Mouse (Mus musculus) intestine, embryonic 15.5 days (tissue): ENCODE results near the gene Ptgs1. TPM values are rescaled to one million over a fixed set of nuclear protein-coding genes. Genes with fewer than 3 reads are reported as not detected.

ENCODE experiments used
- ATAC-seq: fragments of 200-750 bp; cut with Nextera tagmentation; 2 replicates; pipeline ENCODE4 v1.8.0; 2017; ENCODE audit warnings: moderate TSS enrichment, moderate library complexity
- H3K27ac ChIP-seq: fragments of 300-500 bp; sonication (generic); 2 replicates; pipeline ENCODE4 v1.5.1; 2015; ENCODE audit warnings: mild to moderate bottlenecking, inconsistent platforms
- H3K27me3 ChIP-seq: fragments of 300-500 bp; sonication (generic); replicated peaks from 2 replicates; pipeline ENCODE4 v1.6.1; 2015; ENCODE audit warnings: inconsistent platforms
- H3K36me3 ChIP-seq: fragments of 300-500 bp; sonication (generic); 2 replicates; pipeline ENCODE4 v1.6.1; 2015; ENCODE audit warnings: inconsistent platforms
- H3K4me1 ChIP-seq: fragments of 300-500 bp; sonication (generic); replicated peaks from 2 replicates; pipeline ENCODE4 v1.6.1; 2015; ENCODE audit warnings: inconsistent platforms
- H3K4me2 ChIP-seq: fragments of 300-500 bp; sonication (generic); replicated peaks from 2 replicates; pipeline ENCODE4 v1.6.1; 2015; ENCODE audit warnings: mild to moderate bottlenecking, inconsistent platforms
- H3K4me3 ChIP-seq: fragments of 300-500 bp; sonication (generic); replicated peaks from 2 replicates; pipeline ENCODE4 v1.5.1; 2015; ENCODE audit warnings: inconsistent platforms
- H3K9ac ChIP-seq: fragments of 300-500 bp; sonication (generic); 2 replicates; pipeline ENCODE4 v1.6.1; 2015; ENCODE audit warnings: inconsistent platforms
- H3K9me3 ChIP-seq: fragments of 300-500 bp; sonication (generic); 2 replicates; pipeline ENCODE4 v1.6.1; 2016; ENCODE audit warnings: inconsistent platforms
- WGBS: fragments of 180-500 bp; shearing (Covaris S2); methylation state at CpG from one replicate; pipeline ENCODE4 v1.1.7; 2015; 5-methylcytosine and 5-hydroxymethylcytosine counted together
- polyA plus RNA-seq: library from polyadenylated mRNA; unstranded; fragments of >200 nt; fragmentation: Nextera tagmentation; extraction: Ambion mirVana; gene quantifications from 2 replicates; pipeline ENCODE4 v1.2.1, GENCODE M21; 2015

Ptgs1 gene
- polyA plus RNA-seq, 1 experiment from 2014 or later, result 24.7 TPM

DNA sequence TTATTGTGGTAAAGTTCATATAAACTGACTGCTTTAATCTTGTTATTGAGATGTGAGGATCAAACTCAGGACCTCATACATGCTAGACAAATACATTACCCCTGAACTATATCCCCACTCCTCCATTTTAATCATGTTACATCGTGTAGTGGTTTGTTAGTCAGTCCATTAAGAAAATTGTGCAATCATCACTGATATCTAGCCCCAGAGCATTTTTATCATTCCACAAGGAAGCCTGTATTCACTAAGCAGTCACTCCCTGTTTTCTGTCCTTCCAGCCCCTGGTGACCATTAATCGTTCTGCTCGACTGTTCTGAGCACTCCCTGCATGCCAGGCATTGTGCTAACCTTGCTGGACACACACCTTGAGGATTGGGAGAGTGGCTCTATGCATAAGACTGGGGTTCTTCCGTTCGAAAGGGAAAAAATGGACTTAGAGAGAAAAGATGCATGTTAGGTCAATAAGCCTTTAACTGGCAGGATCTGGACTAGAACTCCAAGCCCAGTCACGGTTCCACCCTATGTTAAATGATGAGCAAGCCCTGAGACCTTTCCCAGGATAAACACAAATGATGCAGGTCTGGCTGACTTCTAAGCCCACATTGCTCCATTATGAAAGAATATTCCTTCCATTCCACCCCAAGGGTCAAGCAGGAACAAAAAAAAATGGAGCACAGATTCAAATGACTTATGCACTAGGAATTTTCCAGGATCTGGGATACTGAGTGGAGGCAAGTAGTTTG lies 29.7 kb downstream of the Ptgs1 start:
- H3K9ac ChIP-seq, result no peak overlapping the region
- H3K4me2 ChIP-seq, result no peak overlapping the region
- ATAC-seq, result no peak
- H3K36me3 ChIP-seq, result no peaks in the 10 kb centered on the region
- H3K4me3 ChIP-seq, result no peak overlapping the region
- H3K9me3 ChIP-seq, result no peaks in the 10 kb centered on the region
- no peaks in the 10 kb centered on the region for H3K4me1 ChIP-seq
- no peak overlapping the region for H3K27ac ChIP-seq
- 67% methylated on average over 6 of the region's 6 CpGs for WGBS
- H3K27me3 ChIP-seq, result no peaks in the 10 kb centered on the region

- Histone ChIP-seq H3K4me1 (no peaks in the 10 kb centered on the region), H3K4me2 (no peak overlapping the region), H3K9ac (no peak overlapping the region), H3K27me3 (no peaks in the 10 kb centered on the region), H3K27ac (no peak overlapping the region), H3K4me3 (no peak overlapping the region), H3K9me3 (no peaks in the 10 kb centered on the region), H3K36me3 (no peaks in the 10 kb centered on the region)
- ATAC-seq, result no peak
- WGBS, result 40% methylated on average over 4 of the region's 4 CpGs
Measured at GRCm38 (mm10) chr2:36262025-36262424, 31.8 kb downstream of the Ptgs1 start.

DNA sequence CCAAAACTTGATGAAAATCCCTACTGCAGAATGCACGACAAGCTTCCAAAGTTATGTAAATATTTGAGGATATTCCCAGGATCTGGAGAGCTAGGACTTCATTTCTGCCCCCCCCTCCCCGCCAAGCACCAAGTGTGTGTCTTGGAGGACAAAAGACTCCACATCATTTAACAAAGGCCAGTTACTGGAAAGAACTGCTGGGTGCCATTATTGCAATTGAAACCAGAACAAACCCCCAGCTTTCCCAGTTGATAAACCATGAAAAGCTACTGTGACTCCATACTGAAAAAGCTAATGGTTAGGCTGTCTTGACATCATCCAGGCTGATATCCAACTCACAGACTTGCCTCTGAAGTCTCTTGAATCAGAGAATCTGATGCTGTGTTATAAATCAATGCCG lies 39.2 kb downstream of the Ptgs1 start:
- WGBS, result 58% methylated on average over 3 of the region's 3 CpGs
- Histone ChIP-seq H3K27ac (no peak overlapping the region), H3K4me3 (no peak overlapping the region), H3K9me3 (no peaks in the 10 kb centered on the region), H3K36me3 (no peaks in the 10 kb centered on the region), H3K4me2 (no peak overlapping the region), H3K9ac (no peak overlapping the region), H3K27me3 (no peaks in the 10 kb centered on the region), H3K4me1 (no peaks in the 10 kb centered on the region)
- no peak for ATAC-seq

DNA sequence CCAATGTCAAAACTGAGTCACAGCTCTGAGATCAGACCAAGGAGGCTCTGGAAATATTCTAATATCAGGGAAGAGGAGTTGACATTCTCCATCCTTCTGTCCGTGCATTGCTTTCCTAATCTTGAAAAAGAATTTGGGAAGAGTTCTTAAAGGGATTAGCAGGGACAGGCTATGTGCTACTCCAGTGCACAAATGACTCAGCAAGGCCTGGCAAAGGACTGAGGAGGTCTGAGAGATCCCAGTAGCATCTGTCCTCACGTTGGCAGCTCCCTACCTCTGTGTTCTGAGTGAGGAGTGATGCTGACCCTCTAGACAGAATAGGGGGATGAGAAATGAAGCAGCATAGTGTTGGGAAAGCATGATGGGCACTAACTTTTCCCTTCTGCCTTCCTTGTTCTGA lies 40.0 kb downstream of the Ptgs1 start:
- no peaks in the 10 kb centered on the region for H3K27me3 ChIP-seq
- H3K4me3 ChIP-seq, result no peak overlapping the region
- H3K36me3 ChIP-seq, result no peaks in the 10 kb centered on the region
- no peaks in the 10 kb centered on the region for H3K4me1 ChIP-seq
- no peak for ATAC-seq
- H3K27ac ChIP-seq, result no peak overlapping the region
- 47% methylated on average over 2 of the region's 2 CpGs for WGBS
- no peaks in the 10 kb centered on the region for H3K9me3 ChIP-seq
- no peak overlapping the region for H3K9ac ChIP-seq
- H3K4me2 ChIP-seq, result no peak overlapping the region

GRCm38 (mm10) chr2:36271085-36271484 lies 40.9 kb downstream of the Ptgs1 start:
- ATAC-seq, result no peak
- WGBS, result 73% methylated on average over 4 of the region's 4 CpGs
- H3K4me1 ChIP-seq, result no peaks in the 10 kb centered on the region
- no peaks in the 10 kb centered on the region for H3K36me3 ChIP-seq
- no peaks in the 10 kb centered on the region for H3K9me3 ChIP-seq
- no peak overlapping the region for H3K4me2 ChIP-seq
- H3K27ac ChIP-seq, result no peak overlapping the region
- no peak overlapping the region for H3K4me3 ChIP-seq
- no peak overlapping the region for H3K9ac ChIP-seq
- H3K27me3 ChIP-seq, result no peaks in the 10 kb centered on the region

DNA sequence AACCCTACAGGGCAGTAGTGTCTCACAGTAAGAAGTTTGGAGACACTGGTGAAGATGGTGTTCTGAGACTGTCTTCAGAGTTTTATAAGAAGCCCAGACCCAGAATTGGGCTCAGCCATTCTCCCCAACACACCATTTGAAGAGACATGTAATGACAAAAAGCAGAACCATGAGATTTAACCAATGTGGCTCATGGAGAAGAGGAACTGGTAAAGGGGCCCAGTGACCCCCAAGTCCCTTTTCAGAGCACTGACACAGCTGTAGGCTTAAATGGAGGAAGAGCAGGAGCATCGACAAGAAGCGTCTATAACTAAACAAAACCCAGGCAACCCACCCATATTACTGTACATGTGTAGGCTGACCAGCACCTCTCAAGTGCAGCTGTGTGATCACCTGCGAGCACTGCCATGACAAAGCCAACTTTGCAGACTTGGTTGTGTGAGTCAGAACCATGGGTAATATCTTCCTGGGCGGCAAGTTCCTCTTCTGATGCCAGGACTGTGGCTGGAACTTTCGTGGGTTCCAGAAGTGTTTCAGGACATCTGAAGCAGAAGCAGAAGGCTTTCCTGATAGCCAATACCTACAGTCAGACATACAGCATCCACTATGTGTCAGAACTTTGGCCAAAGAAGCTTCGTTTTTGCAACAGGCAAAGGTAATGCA lies 42.2 kb downstream of the Ptgs1 start:
- H3K9me3 ChIP-seq, result no peaks in the 10 kb centered on the region
- 80% methylated on average over 6 of the region's 6 CpGs for WGBS
- no peak overlapping the region for H3K4me3 ChIP-seq

DNA sequence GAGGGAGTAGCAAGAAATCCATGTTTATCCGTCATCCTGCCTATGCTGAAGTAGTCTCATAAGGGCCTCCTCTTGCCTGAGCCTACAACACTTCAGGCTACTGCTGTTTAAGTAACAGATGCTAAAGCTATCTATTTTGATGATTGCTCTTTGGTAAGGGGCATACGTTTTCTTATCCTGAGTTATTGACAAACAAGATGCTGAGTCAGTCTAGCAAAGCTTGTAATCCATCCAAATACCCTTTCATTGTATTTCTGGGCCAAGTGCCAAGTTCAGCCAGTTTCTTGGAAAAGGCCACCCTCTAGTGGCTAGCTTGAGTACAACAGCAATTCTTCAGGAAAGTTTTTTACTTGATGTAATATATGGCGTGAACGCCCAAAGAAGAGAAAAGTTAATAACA lies 46.2 kb downstream of the Ptgs1 start:
- Histone ChIP-seq H3K27ac (no peak overlapping the region), H3K4me2 (no peak overlapping the region), H3K4me3 (no peak overlapping the region), H3K36me3 (no peaks in the 10 kb centered on the region), H3K4me1 (no peaks in the 10 kb centered on the region), H3K9ac (no peak overlapping the region), H3K27me3 (no peaks in the 10 kb centered on the region), H3K9me3 (no peaks in the 10 kb centered on the region)
- ATAC-seq, result no peak
- 32% methylated on average over 4 of the region's 4 CpGs for WGBS

More for the DNA sequence above, 42.2 kb downstream of the Ptgs1 start:
- Histone ChIP-seq H3K4me2 (no peak overlapping the region), H3K9ac (no peak overlapping the region), H3K36me3 (no peaks in the 10 kb centered on the region), H3K4me1 (no peaks in the 10 kb centered on the region), H3K27ac (no peak overlapping the region), H3K27me3 (no peaks in the 10 kb centered on the region)
- ATAC-seq, result no peak

GRCm38 (mm10) chr2:36278760-36279159 lies 48.5 kb downstream of the Ptgs1 start:
- no peak for ATAC-seq
- Histone ChIP-seq H3K4me1 (no peaks in the 10 kb centered on the region), H3K4me2 (no peak overlapping the region), H3K9me3 (no peaks in the 10 kb centered on the region), H3K9ac (no peak overlapping the region), H3K4me3 (no peak overlapping the region), H3K36me3 (no peaks in the 10 kb centered on the region), H3K27me3 (no peaks in the 10 kb centered on the region), H3K27ac (no peak overlapping the region)
- WGBS, result 52% methylated on average over 3 of the region's 3 CpGs

GRCm38 (mm10) chr2:36281138-36281537 lies 50.9 kb downstream of the Ptgs1 start:
- Histone ChIP-seq H3K36me3 (no peaks in the 10 kb centered on the region), H3K9ac (no peak overlapping the region), H3K27ac (no peak overlapping the region), H3K27me3 (no peaks in the 10 kb centered on the region), H3K4me2 (no peak overlapping the region), H3K4me3 (no peak overlapping the region), H3K9me3 (no peaks in the 10 kb centered on the region), H3K4me1 (no peaks in the 10 kb centered on the region)
- no peak for ATAC-seq
- WGBS, result 65% methylated on average over 1 of the region's 1 CpGs

- H3K27me3 ChIP-seq, result no peaks in the 10 kb centered on the region
- H3K4me2 ChIP-seq, result no peak overlapping the region
- no peak overlapping the region for H3K4me3 ChIP-seq
- no peaks in the 10 kb centered on the region for H3K4me1 ChIP-seq
- no peaks in the 10 kb centered on the region for H3K9me3 ChIP-seq
- no peak overlapping the region for H3K27ac ChIP-seq
- no peak overlapping the region for H3K9ac ChIP-seq
- WGBS, result 92% methylated on average over 1 of the region's 1 CpGs
- no peak for ATAC-seq
- H3K36me3 ChIP-seq, result no peaks in the 10 kb centered on the region
Measured at GRCm38 (mm10) chr2:36282301-36282700, 52.1 kb downstream of the Ptgs1 start.

Other genes starting within 250 kb of the Ptgs1 start
- 288 and 322 TPM in 2 replicates for gene Ndufa8, start 181.0 kb upstream of the Ptgs1 start, polyA plus RNA-seq
- 0.21 TPM in 1 of 2 replicates, not detected in the other for gene Morn5, start 181.0 kb upstream of the Ptgs1 start, polyA plus RNA-seq
- 1.6 and 2.0 TPM in 2 replicates for gene Lhx6, start 125.0 kb upstream of the Ptgs1 start, polyA plus RNA-seq
- 35.1 and 35.9 TPM in 2 replicates for gene Mrrf, start 94.0 kb upstream of the Ptgs1 start, polyA plus RNA-seq
- gene Rbm18, start 93.7 kb upstream of the Ptgs1 start, polyA plus RNA-seq, result 49.0 and 54.4 TPM in 2 replicates
- gene Olfr338, start 143.1 kb downstream of the Ptgs1 start, polyA plus RNA-seq, result 0.03 TPM in 1 of 2 replicates, not detected in the other
- gene Olfr339, start 188.5 kb downstream of the Ptgs1 start, polyA plus RNA-seq, result not detected in 2 replicates
- gene Olfr340, start 222.2 kb downstream of the Ptgs1 start, polyA plus RNA-seq, result not detected in 2 replicates